Mouse (Mus musculus): ENCODE measurements around the gene Chfr. TPM values are rescaled to one million over a fixed set of nuclear protein-coding genes. Genes with fewer than 3 reads are reported as not detected.
A peak's percentile ranks its signal among the peaks of the same experiment; 100 is the strongest.
"Not testable (repeated sequence)": the region's sequence is repeated elsewhere in the genome, so short reads cannot be mapped to it uniquely, and the experiment has no call there.

Gene Chfr
- total RNA-seq, 2 experiments from 2014 or later = 37.3 to 46.6 TPM

DNA sequence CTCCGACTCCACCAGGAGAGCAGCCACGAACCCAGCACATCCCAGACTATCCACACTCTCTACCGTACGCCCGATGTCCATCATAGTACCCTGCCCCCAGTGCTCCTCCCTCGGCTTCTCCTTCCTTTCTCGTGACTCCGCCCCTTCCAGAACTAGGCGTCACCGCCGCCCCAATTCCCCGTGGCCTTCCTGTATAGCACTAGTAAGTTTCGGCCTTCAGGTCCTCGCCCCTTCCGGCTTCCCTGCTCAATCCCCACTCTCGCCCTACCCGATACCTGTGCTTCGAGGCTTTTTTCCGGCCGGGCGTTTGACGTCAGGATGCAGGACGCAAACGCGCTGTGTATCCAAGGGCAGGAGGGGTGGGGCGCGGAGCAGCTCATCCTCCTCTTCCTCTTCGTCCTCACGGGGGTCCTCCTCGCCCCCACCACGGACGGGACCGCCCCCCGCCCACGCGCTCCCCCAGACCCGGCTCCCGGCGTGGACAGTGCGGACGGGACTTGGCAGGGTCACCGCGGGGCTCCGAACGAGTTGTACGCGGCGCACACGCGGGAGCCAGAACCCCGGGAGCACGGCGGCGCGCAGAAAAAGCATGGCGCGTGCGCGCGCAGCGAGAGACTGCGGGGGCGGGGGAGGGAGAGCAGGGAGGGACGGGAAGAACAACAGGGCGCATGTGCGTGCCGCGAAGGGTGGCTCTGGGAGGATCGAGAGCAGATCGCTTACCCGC is 27.9 kb upstream of the Chfr start, which contains the start of gene Gtpbp6:
Gene Gtpbp6 (minus strand): TSS at position 617 of the 724 bp plus-strand sequence.
- peak; percentile 95 to 97 for DNase-seq (ENCODE audit: low spot score in 2 of 2)

DNA sequence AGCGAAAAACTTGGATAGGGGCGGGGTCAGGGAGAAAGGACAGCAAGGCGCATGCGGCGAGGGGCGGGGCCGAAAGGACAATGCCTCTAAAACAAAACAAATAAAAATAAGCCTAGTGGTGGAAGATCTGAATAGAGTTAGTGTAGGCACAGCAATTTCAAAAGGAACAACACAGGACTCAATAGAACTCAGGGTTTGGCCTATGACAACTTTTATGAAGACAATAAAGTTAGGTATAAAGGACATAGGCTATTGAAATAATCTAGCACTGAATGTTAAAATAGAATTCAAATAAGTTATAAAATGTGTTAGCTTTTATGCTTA is 27.4 kb upstream of the Chfr start:
- DNase-seq (ENCODE audit: low spot score in 2 of 2) = no peak

DNA sequence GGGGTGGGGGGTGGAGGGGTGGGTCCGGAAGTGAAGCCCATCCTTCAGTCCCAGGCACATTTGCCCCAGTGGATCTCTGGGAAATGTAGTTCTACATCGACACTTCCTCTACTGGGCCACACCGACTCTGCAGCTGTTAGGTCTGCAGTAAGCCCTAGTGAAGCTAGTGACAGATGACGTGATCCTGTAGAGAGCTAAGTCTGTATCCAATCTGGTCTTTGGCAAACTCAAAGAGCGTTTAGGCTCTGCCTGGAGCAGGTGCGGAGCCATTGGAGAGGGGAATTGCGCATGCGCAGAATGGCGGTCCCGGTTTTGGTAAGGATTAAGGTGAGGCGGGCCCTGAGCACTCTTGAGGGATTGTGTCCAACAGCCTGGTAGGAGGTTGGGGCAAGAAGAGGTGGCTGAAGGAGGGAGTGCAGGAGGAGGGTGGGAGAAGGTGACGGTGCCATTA is 25.6 kb upstream of the Chfr start, which contains the start of gene Zfp605:
Gene Zfp605 (plus strand): TSS at position 102 of the 451 bp plus-strand sequence.
- DNase-seq (ENCODE audit: low spot score in 2 of 2) = peak; percentile 87 to 96

DNA sequence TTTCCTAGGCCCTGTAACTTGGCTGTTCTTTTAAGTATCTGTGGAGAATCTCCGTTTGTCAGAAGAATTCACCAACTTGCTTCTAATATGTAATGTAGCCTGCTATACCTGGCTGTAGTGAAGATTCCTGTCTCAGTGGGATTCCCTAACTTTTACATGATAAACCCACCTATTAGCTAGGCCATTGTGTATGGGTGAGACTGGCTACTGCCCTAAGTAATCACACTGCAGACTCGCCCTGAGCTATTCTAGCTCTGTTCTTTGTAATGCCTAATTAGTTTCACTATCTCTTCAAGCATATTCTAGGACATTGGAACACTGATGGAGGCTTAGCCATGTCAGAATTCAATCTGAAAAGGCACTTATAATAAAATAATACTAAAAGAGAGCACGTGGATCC is 13.3 kb upstream of the Chfr start:
- DNase-seq (ENCODE audit: low spot score in 2 of 2) = not testable (repeated sequence)

DNA sequence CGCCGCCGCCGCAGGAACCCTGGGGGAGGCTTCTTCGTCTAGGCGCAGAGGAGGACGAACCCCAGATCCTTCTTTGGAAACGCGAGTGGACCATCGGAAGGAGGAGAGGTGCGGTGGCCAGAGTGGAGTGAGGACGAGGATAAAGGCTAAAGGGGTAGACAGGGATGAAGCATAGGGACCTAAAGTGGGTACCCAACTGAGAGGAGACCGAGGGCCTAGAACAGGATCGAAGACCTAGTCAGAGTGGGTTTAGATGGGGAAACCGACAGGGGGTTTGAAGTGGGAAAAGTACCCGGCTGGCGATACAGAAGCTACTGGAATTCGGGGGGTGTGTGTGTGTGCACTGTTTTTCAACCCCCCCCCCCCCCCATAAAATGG is 434 bp downstream of the Chfr start:
- DNase-seq (ENCODE audit: low spot score in 2 of 2) = no peak

DNA sequence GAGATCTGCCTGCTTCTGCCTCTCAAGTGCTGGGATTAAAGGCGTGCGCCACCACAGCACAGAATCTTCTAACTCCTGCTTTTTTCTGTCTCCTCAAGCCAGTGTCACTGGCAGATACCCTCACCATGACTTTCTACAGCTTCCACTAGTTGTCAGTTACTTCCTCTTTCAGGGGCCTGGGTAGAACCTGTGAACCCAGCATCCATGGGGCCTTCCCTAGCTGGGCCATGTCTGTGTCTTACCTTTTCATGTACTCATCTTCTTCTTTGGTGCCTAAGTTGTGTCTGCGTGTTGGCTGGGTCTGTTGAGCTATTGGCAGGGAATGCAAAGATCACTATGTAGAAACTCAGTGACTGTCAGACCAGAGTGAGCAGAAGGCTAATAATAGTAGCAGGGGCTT is 2.2 kb downstream of the Chfr start:
- DNase-seq (ENCODE audit: low spot score in 2 of 2) = no peak

DNA sequence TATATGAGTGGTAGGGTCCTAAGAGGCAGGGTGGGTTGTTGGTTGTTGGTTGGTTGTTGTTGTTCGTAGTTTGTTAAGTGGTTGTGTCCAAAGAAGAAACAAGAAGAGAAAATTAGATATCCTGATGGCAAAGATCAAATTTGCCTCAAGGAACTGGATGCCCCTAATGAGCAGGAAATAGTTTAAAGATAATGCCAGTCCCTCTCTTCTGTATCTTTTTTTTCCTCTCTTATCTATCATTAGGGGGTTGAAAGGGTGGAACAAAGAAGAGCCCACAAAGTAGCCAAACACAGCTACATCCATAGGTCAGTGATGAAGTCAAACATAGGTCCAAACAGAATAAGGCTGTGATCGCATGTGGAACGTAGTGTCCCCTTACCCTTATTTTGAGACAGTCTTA is 3.7 kb downstream of the Chfr start:
- DNase-seq (ENCODE audit: low spot score in 2 of 2) = no peak

DNA sequence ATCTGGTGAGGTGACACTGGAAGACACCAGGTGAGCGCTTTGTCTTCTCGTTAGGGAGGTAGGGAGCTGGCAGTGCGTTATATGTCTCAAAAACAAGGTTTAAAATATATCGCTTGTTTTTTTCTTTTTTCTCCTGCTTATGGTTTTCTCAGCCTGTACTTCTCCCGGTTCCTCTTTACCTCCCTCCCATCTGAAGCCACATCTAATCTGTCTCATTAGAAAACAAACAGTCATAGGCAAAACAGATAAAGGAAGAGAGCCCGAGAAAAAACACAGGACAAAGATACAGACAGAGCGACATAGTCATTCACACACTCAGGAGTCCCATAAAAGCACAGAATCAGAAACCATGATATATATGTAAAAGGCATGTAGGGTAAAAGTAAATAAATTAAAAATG is 4.8 kb downstream of the Chfr start:
- no peak for DNase-seq (ENCODE audit: low spot score in 2 of 2)

DNA sequence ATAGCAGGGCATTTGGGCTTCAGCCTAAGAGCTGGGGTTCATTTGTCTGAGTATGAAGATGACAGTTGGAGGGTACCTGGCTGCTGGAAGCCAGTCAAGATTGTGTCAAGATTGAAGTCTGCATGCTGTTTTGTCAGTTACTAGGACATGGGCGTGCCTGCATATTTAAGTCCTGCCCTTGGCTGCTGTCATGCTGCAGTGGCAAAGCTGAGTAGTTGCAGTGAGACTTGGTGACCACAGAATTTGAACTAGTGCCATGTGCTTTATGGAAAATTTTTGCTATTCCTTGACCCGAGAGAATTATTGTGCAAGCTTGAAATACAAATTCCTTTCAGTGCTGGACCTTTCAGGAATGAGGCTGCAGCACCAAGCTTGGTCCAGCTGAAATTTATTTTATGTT is 6.7 kb downstream of the Chfr start:
- no peak for DNase-seq (ENCODE audit: low spot score in 2 of 2)

DNA sequence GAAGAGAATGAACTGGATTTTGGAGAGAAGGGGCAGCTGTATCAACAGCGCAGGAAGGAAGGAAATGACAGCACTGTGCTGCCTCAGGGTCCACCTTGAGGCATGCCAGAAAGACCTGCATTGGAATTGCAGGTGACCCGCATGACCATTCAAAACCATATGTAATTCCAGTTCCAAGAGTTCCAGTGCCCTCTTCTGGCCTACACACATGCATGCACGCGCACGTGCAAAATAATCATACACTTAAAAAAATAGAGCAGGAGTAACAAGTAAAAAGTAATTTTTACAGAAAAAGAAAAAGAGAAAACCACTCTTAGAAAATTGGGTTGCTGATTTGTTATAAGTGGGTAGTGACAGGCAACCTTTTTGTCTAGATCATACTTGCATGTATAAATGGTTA is 7.4 kb downstream of the Chfr start:
- DNase-seq (ENCODE audit: low spot score in 2 of 2) = no peak

DNA sequence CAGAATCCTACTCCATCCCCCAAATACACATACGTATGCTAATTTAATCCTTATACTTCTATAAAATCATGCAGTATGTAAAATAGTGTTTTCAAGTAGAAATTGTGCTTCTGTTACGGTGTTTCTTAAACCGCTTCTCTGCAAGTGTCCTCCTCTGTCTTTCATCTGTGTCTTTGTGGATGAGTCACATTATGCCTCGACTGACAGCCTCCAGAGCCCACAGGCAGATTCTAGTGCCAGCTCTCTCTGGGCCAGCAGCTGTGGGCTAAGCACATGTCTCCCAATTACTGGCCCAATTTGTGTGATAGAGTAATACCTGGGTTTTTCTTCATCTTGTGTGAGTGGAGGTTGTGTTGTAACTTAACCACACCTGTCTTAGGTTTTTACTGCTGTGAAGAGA is 33.7 kb downstream of the Chfr start:
- DNase-seq (ENCODE audit: low spot score in 2 of 2) = no peak

DNA sequence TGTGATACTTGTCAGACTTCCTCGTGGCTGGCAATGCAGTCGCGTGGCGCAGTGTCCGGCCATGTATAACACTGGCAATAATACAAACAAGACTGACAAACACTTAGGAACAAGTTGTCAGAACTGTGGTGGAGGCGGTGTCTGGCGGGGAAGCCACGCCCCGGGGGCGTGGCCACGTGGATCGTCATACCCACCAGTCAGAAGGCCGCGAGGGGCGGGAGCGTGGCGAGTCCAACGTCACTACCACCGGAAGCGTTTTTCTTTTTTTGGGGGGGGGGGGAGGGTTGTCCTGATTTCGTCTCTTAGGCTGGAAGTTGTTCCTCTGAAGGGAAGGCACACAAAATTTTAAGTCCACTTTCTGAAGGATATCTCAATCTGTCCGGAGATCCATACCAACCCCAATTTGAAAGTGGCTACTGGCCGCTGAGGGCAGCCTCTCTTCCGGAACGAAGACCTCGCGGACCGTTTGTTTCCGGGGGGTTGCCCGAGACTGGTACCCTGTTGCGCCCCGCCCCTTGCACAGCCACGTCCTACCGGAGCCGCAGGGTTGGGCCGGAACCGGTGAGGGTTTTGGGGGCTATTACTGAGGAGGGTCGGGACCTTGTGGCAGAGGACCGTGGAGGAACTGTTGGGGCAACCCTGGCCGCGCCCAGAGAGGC is 40.8 kb downstream of the Chfr start, which contains the start of gene Golga3:
Gene Golga3 (plus strand): TSS at position 340 of the 659 bp plus-strand sequence.
- peak; percentile 84 to 96 for DNase-seq (ENCODE audit: low spot score in 2 of 2)

DNA sequence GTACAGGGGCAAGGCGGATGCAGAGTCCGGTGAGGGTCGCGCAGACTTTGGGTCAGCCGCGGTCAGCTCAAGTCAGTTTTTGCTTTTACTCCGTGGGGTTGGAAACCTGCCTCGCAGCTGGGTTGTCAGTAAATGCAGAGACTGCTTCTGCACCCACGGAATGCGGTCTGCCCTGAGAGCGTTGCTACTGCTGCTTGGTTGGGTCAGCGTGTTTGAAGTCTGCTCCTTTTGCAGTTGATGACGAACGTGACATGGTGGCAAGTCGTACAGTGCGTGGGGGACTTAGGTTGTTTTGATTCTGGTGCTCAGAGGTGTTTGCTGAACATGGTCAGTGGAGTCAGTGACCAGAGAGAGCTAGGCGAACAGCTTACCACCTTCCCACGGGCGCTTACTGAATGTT is 41.4 kb downstream of the Chfr start:
- no peak for DNase-seq (ENCODE audit: low spot score in 2 of 2)

DNA sequence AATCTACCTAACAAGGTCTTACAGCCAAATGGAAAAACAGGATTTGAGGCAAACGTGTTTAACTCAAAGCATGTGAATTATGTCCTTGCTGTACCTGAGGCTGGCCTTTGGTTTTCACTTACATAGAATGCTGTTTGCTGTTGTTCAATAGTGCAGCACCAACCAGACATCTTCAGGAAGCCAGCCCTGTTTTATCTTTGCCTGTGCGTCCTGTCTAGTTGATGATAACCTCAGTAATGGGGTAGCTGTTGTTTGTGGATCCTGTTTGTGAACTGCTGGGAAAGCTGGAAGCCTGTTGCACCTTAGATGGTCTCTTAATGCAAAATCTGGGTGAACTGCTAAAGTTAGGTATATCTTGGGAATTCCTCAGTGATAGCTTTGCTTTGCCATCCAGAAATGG is 43.0 kb downstream of the Chfr start:
- no peak for DNase-seq (ENCODE audit: low spot score in 2 of 2)

DNA sequence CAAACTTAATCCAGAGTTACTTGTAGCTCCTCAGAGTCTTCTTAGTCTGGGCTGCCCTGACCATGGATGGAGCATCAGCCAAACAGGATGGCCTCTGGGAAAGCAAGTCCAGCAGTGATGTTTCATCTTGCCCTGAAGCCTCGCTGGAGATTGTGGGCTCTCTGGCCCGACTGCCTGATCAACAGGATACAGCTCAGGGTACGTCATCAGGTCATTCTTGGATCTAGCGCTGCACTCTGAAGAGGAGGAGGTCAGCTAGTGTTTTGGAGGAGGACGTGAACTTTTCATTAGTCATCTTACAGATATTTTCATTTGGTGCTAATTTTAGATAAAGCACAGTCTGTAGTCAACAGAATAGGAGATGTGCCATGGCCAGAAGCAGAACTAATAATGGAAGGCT is 46.1 kb downstream of the Chfr start:
- DNase-seq (ENCODE audit: low spot score in 2 of 2) = no peak

DNA sequence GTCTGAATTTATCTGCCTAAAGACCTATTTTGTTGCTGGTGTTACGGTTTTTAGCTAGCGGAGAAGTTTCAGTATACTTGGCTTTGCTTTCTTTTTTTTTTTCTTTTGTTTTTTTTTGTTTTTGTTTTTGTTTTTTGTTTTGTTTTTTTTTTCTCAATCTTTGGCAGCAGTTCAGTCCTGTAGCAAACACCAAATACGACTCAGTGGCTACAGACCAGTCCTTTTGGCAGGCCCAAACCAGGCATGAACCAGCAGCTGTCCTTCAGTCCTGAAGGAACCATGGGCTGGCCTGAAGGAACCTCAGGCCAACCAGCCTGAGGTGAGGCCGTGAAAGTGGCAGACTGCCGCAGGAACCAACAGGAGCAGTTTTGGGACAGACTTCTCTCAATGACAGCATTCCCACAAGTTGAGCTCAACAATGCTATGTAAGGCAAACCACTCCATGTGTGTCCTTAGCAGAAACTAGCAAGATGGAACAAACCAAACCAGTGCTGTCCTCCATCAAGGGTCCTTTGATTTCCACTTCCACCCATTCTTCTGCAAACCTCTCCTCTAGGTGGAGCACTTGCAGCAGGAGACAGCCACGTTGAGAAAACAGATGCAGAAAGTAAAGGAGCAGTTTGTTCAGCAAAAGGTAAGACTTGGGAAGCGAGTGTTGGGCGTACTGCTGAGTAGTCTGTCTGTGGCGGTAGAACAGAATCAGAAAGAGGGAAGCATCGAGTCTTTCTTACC is 67.7 kb downstream of the Chfr start:
- peak in 1 of 2 experiments; percentile 6 for DNase-seq (ENCODE audit: low spot score in 2 of 2)

DNA sequence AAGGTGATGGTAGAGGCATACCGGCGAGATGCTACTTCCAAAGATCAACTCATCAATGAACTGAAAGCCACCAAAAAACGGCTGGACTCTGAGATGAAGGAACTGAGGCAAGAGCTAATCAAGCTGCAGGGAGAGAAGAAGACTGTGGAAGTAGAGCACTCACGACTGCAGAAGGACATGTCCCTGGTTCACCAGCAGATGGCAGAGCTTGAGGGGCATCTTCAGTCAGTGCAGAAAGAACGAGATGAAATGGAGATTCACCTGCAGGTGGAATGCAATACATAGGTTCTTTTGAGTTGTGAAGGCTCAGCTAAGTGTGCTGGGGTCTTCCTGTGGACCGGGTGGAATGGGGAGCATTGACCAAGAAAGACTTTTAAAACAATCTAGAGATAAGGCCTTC is 69.1 kb downstream of the Chfr start:
- DNase-seq (ENCODE audit: low spot score in 2 of 2) = no peak

DNA sequence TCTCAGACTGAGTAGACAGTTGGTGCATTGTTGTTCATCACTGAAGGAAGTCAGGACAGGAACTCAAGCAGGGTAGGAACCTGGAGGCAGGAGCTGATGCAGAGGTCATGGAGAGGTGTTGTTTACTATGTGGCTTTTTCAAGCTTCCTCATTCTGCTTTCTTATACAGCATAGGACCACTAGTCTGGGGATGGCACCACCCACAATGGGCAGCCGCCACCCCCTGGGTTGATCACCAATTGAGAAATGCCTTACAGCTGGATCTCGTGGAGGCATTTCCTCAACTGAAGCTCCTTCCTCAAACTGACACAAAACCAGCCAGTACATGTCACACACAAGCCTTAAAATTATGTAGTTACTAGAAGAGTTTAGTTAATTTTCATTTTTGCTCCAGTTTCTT is 75.7 kb downstream of the Chfr start:
- no peak for DNase-seq (ENCODE audit: low spot score in 2 of 2)

DNA sequence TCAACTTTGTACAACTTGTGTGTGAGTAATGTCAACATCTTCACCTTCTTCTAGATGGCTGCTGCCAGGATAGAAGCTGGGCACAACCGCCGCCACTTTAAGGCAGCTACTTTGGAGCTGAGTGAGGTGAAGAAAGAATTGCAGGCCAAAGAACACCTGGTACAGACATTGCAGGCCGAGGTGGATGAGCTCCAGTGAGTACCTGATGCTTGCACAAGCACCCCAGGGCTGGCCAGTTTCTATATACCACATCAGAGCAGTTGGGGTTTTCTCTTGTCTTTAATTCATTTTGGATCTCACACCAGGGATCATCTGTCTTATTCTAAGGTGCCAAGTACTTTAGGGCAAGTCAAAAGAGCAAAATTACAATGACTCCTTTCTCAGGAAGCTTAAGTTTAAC is 81.1 kb downstream of the Chfr start:
- no peak for DNase-seq (ENCODE audit: low spot score in 2 of 2)

DNA sequence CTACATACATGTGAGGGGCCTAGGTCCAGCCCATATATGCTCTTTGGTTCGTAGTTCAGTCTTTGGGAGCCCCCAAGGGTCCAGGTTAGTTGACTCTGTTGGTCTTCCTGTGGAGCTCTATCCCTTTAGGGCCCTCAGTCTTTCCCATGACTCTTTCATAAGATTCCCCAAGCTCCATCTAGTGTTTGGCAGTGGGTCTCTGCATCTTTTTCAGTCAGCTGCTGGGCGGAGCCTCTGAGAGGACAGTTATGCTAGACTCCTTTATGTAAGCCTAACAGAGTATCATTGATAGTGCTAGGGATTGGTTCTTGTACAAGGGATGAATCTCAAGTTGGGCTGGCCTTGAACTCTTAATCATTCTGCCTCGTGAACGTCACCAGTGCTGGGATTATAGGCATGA is 84.7 kb downstream of the Chfr start:
- no peak for DNase-seq (ENCODE audit: low spot score in 2 of 2)

Measured in layer of hippocampus, adult 18-20 months (tissue).